Mouse (Mus musculus) kidney, postnatal 0 days (tissue): Measurements from ENCODE around the gene Sacs. TPM values are rescaled to one million over a fixed set of nuclear protein-coding genes. Genes with fewer than 3 reads are reported as not detected.
"Not testable (repeated sequence)": the region's sequence is repeated elsewhere in the genome, so short reads cannot be mapped to it uniquely, and the experiment has no call there.

Experiments used
- ATAC-seq: fragments of 200-750 bp; cut with Nextera tagmentation; replicated peaks from 2 replicates; pipeline ENCODE4 v1.8.0; 2017; ENCODE audit warnings: low read depth, moderate number of reproducible peaks, moderate TSS enrichment, moderate library complexity; ENCODE audit not compliant: low FRiP score
- DNase-seq: peaks from one replicate; pipeline ENCODE4 v3.0.0-alpha.2; 2016; ENCODE audit warnings: low spot score
- H3K27ac ChIP-seq: fragments of 300-500 bp; sonication (generic); 2 replicates; pipeline ENCODE4 v1.5.1; 2014; ENCODE audit warnings: mild to moderate bottlenecking
- H3K27me3 ChIP-seq: fragments of 300-500 bp; sonication (generic); 2 replicates; pipeline ENCODE4 v1.6.1; 2014; ENCODE audit warnings: low read length, mixed read lengths; ENCODE audit not compliant: insufficient read depth
- H3K36me3 ChIP-seq: fragments of 300-500 bp; sonication (generic); 2 replicates; pipeline ENCODE4 v1.6.1; 2014; ENCODE audit warnings: low read length, mixed read lengths; ENCODE audit not compliant: insufficient read depth
- H3K4me1 ChIP-seq: fragments of 300-500 bp; sonication (generic); replicated peaks from 2 replicates; pipeline ENCODE4 v1.6.1; 2014; ENCODE audit warnings: antibody characterized with exemption, low read length, mixed read lengths; ENCODE audit not compliant: insufficient read depth
- H3K4me2 ChIP-seq: fragments of 300-500 bp; sonication (generic); 2 replicates; pipeline ENCODE4 v1.6.1; 2014; ENCODE audit warnings: mild to moderate bottlenecking, low read length, moderate library complexity, mixed read lengths
- H3K4me3 ChIP-seq: fragments of 300-500 bp; sonication (generic); replicated peaks from 2 replicates; pipeline ENCODE4 v1.5.1; 2014; ENCODE audit warnings: low read depth, low read length
- H3K9ac ChIP-seq: fragments of 300-500 bp; sonication (generic); 2 replicates; pipeline ENCODE4 v1.6.1; 2014; ENCODE audit warnings: low read depth, low read length
- H3K9me3 ChIP-seq: fragments of 300-500 bp; sonication (generic); replicated peaks from 2 replicates; pipeline ENCODE4 v1.6.1; 2016; ENCODE audit warnings: low read length, inconsistent platforms, mixed read lengths
- CTCF ChIP-seq: IDR thresholded peaks from 2 replicates; pipeline ENCODE4 v1.5.1; 2016; ENCODE audit warnings: antibody characterized with exemption, low read depth, mild to moderate bottlenecking, moderate library complexity
- WGBS: fragments of 180-500 bp; shearing (Covaris S2); extraction: QIAGEN DNeasy Blood & Tissue Kit; methylation state at CpG from one replicate; pipeline ENCODE4 v1.1.7; 2014; 5-methylcytosine and 5-hydroxymethylcytosine counted together
- polyA plus RNA-seq: library from polyadenylated mRNA; unstranded; fragments of >200 nt; fragmentation: Nextera tagmentation; extraction: Ambion mirVana; gene quantifications from 2 replicates; pipeline ENCODE4 v1.2.1, GENCODE M21; 2015

Gene Sacs
- polyA plus RNA-seq, 1 experiment from 2014 or later = 1.2 TPM

- TF ChIP-seq CTCF = no peak
- H3K4me2 ChIP-seq = no peak overlapping the region
- no peak overlapping the region for H3K4me3 ChIP-seq
- H3K27me3 ChIP-seq = no peaks in the 10 kb centered on the region
- no peaks in the 10 kb centered on the region for H3K4me1 ChIP-seq
- no peak overlapping the region for H3K27ac ChIP-seq
- no peaks in the 10 kb centered on the region for H3K36me3 ChIP-seq
- H3K9ac ChIP-seq = no peak overlapping the region
- DNase-seq = no peak
- ATAC-seq = no peak
- 77% methylated on average over 6 of the region's 6 CpGs for WGBS
- H3K9me3 ChIP-seq = no peaks in the 10 kb centered on the region
Observed at GRCm38 (mm10) chr14:61154900-61155585, 16.8 kb downstream of the Sacs start.

- H3K27me3 ChIP-seq = no peaks in the 10 kb centered on the region
- no peak for DNase-seq
- H3K27ac ChIP-seq = no peak overlapping the region
- no peaks in the 10 kb centered on the region for H3K36me3 ChIP-seq
- H3K4me2 ChIP-seq = no peak overlapping the region
- no peaks in the 10 kb centered on the region for H3K4me1 ChIP-seq
- no peak overlapping the region for H3K4me3 ChIP-seq
- no peak for ATAC-seq
- no peak overlapping the region for H3K9ac ChIP-seq
- H3K9me3 ChIP-seq = no peaks in the 10 kb centered on the region
- TF ChIP-seq CTCF = no peak
Observed at GRCm38 (mm10) chr14:61155687-61156086, 17.4 kb downstream of the Sacs start.

- not testable (repeated sequence) for H3K9ac ChIP-seq, DNase-seq, H3K4me2 ChIP-seq, H3K36me3 ChIP-seq, H3K4me3 ChIP-seq, H3K27ac ChIP-seq, H3K9me3 ChIP-seq, H3K4me1 ChIP-seq, H3K27me3 ChIP-seq, ATAC-seq
- WGBS = 80% methylated on average over 4 of the region's 7 CpGs
Observed at GRCm38 (mm10) chr14:61157426-61157825, 19.2 kb downstream of the Sacs start.

GRCm38 (mm10) chr14:61160920-61161319 lies 22.7 kb downstream of the Sacs start:
- Histone ChIP-seq H3K27ac (no peak overlapping the region), H3K4me1 (no peaks in the 10 kb centered on the region)
- DNase-seq = no peak

GRCm38 (mm10) chr14:61161367-61162334 lies 23.4 kb downstream of the Sacs start:
- no peak overlapping the region for H3K4me2 ChIP-seq
- no peak overlapping the region for H3K27ac ChIP-seq
- DNase-seq (no peak), ATAC-seq (no peak)
- no peak for TF ChIP-seq CTCF
- H3K36me3 ChIP-seq = no peaks in the 10 kb centered on the region
- H3K27me3 ChIP-seq = no peaks in the 10 kb centered on the region
- H3K4me3 ChIP-seq = no peak overlapping the region
- 53% methylated on average over 10 of the region's 10 CpGs for WGBS
- no peaks in the 10 kb centered on the region for H3K4me1 ChIP-seq
- H3K9ac ChIP-seq = no peak overlapping the region
- H3K9me3 ChIP-seq = no peaks in the 10 kb centered on the region

More at GRCm38 (mm10) chr14:61160920-61161319, 22.7 kb downstream of the Sacs start:
- TF ChIP-seq CTCF = no peak
- Histone ChIP-seq H3K27me3 (no peaks in the 10 kb centered on the region), H3K4me2 (no peak overlapping the region), H3K36me3 (no peaks in the 10 kb centered on the region), H3K4me3 (no peak overlapping the region), H3K9ac (no peak overlapping the region), H3K9me3 (no peaks in the 10 kb centered on the region)
- 94% methylated on average over 1 of the region's 1 CpGs for WGBS
- no peak for ATAC-seq

- Histone ChIP-seq H3K9ac (no peak overlapping the region), H3K36me3 (no peaks in the 10 kb centered on the region), H3K9me3 (no peaks in the 10 kb centered on the region), H3K27me3 (0 out of 2 replicates have a peak, but pooled peaks cover 3% of the 10 kb centered on the region), H3K4me1 (no peaks in the 10 kb centered on the region), H3K27ac (no peak overlapping the region), H3K4me3 (no peak overlapping the region), H3K4me2 (no peak overlapping the region)
- DNase-seq (no peak), ATAC-seq (no peak)
- TF ChIP-seq CTCF = no peak
- WGBS = 88% methylated on average over 3 of the region's 3 CpGs
Observed at GRCm38 (mm10) chr14:61164461-61164860, 26.2 kb downstream of the Sacs start.
